Mouse (Mus musculus) brain, embryonic 18.5 days (tissue): ENCODE data around the gene Psmc3.

ENCODE experiments used
- DNase-seq: peaks from one replicate; pipeline ENCODE4 v3.0.0-alpha.2; 2012; ENCODE audit warnings: low read depth, low spot score

The Psmc3 gene

DNA sequence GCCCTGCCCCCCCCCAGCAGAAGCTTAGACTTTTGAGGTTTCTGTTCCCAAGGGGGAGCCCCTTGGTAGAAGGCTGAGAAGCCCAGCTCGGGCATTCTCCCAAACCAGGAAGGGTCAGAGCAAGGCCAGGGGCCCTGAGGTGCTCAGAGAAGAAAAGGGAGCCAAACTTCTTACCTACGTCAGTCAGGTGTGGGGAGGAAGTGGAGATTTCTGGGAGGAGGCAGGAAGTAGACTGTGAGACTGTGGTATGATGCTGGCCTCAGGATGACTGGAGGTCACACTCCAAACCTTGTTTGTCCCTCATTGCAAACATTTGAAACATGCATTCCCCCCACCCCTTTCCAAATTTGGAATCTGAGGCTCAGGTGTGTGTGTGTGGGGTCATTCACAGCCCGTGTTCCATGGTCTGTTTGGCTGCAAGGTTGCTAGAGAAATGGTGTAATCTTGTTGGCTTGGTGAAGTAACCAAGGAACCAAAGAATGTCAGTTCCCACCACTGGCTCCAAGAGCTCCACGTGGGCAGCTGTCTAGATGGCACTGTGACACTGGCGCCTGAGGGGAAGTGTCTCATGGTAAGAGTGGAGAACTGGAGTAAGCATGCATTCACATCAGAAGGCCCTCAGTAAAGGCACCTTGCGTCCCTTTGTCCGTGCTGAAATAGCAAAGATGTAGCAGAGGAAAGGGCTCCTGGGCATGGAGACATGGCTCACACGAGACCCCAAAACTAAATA lies 27.1 kb downstream of the Psmc3 start:
- DNase-seq, result no peak

DNA sequence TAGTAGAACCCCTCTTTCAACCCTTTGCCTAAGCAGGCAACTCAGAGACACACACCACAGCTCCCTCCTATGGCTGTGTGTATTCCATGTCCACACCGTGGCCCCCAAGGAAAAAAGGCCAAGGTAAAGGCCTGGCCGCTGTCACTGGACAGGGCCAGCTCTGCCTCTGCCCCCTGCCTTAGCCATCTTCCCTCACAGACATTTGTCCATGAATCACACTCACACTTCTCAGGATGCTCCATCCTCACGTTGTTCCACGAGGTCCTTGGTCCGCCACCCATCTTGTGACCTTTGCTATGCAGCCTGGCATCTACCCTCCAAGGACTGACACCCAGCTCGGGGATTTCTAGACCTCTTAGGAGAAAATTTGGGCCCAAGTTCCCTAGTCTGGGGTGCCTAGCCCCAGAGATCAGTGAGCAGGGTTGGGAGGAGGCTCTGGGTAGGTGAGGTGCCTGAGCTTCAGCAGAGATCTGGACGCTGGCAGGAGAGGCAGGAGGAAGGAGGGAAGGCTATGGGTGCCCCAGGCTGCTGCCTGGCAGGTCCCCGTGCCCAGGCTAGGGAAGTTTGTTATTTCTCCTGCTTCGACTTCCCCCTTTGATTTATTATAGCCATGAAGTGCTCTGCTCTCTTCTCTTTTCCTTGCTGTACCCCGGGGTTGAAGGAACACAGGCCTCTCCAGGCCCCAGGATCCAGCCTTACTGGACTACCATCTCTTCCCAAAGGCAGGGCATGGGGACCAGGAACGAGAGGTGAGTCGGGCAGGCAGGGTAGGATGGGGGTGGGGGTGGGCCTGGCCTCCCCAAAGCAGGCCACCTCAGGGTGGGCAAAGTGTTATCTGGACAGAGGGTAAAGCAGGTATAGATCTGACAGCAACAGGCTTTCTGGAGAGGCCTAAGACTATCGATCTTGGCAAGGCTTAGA lies 28.2 kb downstream of the Psmc3 start, which contains the start of gene Spi1:
Spi1 (plus strand) TSS at position 616 of the 921 bp plus-strand sequence.
- DNase-seq, result no peak

DNA sequence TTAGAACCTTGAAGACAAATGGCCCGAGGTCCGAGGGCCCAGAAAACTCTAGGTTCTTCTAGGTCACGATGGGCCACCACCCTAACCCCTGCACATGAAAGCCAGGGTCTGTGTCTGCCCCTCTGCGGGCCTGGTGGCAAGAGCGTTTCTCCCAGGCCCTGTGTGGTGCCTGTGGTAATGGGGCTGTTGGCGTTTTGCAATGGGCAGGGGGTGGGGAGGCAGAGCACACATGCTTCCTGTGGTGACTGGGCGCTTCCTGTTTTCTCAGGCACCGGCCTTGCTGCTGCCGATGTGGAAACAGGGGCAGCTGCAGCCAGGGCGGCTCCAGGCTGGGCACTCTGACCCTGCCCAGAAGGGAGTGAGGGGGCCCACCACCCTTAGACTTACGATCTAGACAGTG lies 29.0 kb downstream of the Psmc3 start:
- no peak for DNase-seq

DNA sequence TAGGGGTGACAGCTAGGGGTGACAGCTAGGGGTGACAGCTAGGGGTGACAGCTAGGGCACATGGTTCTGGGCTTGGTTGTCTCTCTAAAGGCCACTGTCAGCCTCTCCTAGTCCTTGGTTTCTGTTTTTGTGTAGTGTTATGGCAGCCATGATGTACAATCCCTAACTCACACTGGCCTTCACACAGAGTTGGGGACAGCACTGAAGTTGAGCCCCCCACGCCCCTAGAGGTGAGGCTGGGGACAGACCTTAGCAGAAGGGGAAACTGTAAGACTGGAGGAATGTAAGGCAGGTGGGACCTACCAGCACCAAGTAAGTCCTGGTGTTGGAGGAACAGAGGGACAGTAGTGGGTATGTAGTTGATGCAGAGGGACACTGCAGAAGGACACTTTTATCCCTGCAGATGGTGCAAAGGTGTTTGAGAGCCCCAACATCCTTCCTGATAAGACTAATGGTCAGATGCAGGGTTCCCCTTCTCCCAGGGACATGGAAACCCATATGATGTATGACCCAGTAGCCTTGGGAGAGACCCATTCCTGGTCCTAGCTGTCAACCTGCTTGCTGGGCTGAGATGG lies 29.6 kb downstream of the Psmc3 start:
- no peak for DNase-seq

DNA sequence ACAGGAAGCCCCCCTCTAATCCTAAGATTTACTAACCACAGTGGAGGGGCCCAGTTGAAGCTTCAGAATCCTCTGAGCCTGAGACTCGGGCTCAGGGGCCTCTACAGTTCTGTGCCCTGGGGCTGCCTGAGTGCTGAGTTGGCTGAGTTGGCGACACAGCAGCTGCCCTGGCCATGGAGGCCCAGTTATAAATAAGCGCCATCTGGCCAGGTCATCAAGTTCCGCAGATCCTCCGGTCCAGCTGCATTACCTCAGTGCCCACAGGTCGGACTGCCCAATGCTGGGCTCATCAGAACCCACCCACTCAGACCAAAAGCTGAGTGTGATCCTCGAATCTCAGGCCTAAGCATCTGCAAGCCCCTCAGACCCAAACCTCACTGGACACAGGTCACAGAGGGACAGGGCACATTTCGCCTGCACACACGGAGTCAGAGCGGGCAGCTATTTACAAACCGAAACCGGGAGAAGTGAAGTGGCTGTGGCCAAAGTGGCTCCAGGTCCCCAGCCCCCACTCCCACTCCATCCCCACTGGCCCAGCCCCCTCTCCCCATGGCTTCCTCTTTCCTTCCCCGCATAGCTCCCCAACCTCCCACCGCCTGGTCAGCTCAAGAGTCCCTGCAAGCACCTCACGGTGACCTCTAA lies 30.5 kb downstream of the Psmc3 start:
- DNase-seq, result no peak

DNA sequence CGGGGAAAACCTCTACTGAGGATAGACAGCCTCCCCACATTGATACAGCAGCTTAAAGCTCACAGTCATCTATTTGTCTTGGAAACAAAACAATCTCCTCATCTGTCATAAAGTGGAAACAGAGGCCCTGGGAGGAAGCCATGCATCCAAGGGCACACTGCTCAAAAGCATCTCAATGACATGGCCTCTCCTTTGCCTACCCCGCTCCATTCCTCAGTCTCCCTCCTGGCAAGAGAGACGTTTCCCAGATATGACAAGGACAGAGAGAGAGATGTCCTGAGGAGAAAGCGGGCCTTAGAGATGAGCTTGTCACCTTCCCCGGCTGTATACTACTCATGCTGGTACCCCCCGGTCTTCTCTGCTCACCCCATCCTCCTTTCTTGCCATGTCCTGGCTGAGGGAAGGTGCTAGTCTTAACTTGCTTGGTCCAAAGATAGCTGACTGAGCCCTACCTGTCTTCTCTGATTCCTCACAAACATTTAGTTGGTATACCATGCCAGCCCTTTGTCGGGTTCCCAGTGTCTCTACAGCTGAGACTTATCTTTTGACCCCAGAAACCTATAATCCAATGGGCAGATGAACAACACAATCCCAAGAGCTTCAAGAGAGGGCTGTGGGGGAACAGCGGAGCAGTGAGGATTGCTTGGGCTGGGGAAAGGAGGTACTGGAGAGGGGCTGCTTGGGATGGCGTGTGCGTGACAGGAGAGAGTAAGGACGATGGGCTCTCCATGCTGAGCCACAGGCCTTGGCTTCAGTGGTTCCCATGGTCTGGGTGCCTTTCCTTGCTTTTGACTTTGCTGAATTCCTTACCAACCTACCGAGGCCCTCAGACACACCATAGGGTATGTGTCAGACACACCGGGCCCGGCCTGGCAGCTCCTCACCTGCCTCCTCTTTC lies 31.9 kb downstream of the Psmc3 start:
- DNase-seq, result no peak

DNA sequence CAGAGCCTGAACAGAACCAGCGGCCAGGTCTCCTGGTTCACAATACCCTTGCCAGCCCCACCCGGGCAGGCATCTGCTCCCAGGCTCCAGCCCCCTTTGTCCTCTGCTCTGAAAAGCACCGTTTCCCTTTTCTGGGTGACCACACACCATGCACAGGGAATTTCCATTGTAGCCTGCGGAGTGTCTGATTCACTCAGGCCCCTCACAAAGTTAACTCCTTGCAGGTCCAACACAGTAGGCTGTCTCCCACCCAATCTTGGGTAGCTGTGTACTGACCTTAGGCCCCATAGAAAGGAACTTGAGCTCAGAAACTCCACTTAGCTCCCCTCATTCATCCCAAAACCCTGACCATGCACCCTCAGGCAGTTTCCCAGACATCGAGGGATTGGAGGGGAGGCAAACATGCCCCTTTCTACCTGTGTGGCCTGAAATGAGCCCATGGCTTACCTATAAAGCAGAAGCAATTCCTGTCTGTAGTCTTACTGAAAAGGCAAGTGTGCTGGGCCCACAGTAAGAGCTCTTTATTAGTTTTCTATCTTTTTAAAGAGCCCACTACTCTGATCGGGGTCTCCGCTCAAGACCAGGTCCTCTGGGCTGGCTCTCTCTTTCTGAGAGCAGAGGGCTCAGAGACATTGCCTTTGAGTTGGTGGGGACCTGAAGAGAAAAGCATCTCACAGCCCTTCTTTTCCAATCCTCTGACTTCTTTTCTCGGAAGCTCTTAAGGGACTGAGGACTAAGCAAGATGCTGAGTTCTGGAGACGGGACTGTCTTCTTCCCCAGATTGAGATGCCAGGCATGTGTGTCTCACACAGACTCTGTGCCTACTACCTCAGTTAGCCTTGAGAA lies 32.8 kb downstream of the Psmc3 start:
- no peak for DNase-seq

DNA sequence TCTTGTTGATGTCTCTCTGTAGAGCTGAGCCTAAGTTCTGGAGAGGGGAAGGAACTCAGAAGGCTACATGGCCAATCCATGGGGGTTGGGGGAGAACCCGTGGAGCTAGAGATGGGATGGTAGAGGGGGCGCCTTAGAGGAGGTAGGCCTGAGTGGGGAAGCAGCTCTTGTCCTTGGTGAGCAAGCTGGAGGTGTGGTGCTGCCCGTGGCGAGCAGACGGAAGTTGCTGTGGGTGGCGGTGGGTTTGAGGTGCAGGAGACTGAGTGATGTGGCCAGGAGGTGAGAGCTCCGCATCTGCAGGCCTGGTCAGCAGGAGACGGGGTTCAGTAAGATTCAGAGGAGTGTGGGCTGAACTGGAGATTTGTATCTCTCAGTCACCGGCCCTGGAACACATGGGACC lies 33.6 kb downstream of the Psmc3 start:
- no peak for DNase-seq

DNA sequence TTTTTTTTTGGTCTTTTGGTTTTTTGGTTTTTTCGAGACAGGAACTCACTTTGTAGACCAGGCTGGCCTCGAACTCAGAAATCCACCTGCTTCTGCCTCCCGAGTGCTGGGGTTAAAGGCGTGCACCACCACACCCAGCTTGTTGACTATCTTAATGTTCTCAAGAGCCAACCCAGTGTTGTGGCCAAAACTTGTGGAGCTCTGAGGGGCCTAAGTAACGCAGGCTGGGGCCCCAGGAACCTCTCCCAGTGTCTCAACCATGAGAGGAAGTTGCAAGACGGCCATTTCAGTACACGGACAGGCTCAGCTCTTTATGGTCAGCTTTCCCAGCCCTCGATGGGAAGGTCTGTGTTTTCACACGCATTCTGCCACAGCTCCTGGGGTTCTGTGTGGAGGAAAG lies 35.2 kb downstream of the Psmc3 start:
- no peak for DNase-seq

DNA sequence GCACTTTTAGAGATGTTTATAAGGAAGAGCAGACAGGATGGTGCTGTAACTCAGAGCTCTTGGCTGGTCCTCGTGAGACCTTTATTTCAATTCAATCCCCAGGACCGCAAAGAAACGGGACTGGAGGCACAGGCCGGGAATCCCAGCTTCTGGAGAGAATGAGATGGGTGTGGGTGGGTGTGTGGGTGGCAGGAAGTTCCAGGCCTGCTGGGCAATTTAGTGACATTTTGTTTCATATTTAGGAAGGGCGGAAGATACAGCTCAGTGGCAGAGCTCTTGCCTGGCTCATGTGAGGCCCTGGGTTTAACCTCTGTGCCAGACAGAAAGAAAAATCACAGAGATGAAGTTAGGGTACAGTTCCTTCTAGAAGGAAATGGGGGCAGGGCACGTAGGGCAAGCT lies 36.4 kb downstream of the Psmc3 start:
- DNase-seq, result no peak

DNA sequence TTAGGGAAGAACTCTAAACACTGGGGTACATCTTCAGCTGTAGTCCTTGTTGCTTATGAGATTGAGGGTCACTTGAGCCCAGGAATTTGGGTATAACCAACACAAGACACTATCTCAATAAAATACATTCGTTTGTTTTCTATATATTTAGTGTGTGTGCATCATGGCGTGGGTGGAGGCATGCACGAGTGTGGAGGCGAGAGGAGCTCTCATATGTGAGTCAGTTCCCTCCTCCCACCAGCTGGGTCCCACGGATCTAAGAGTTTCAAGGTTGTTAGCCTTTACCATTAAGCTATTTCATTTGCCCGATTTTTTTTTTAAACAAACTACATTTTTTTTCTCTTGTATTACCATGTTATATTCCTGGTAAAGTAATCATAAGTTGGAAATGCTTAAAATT lies 37.0 kb downstream of the Psmc3 start:
- no peak for DNase-seq

DNA sequence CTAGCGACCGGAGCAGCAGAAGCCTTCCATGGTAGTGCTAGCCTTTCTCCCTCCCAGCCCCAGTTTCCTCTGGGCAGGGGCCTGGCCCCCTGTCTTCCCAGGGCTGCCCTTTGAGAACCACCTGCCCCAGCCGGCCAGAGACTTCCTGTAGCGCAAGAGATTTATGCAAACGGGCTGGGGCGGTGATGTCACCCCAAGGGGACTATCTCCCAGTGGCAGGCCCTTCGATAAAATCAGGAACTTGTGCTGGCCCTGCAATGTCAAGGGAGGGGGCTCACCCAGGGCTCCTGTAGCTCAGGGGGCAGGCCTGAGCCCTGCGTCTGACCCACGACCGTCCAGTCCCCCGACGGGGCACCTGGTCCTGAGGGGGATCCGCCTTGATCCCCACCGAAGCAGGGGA lies 42.7 kb downstream of the Psmc3 start:
- DNase-seq, result no peak

DNA sequence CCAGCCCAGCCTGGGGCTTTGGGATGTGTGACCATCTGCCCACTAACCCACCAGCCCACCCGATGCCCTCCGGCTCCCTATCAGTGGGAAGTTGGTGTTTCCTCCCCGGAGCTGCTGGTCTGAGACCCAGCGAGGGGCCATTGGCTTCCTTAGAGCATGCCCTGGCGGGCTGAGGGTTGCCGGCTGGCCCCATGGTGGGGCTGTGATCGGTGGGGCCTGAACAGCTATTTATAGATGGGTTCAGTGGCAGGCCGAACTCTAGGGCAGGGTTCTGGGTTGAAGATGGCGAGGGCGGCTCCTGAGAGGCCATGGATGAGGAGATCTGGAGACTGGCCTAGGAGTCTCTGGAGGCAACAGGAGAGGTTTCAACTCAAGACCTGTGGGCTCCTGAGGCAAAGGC lies 43.2 kb downstream of the Psmc3 start:
- no peak for DNase-seq

DNA sequence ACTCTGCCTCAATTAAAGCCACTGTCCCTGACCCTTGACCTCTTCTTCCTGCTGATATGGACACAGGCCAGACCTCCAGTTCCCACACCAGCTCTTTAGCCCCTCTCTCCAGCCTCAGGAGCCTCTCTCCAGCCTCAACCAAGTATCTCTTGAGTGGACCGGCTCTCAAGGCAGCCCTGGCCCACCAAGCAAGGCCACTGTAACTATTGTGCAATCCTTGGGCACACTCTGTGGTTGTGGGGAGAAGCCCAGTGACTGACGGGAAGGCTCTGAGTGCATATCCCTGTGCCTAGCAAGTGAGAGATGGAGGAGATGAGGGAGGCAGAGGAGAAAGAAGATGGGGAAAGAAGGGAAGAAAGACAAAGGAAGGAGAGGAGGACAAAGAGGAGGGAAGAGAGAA lies 44.3 kb downstream of the Psmc3 start:
- no peak for DNase-seq

DNA sequence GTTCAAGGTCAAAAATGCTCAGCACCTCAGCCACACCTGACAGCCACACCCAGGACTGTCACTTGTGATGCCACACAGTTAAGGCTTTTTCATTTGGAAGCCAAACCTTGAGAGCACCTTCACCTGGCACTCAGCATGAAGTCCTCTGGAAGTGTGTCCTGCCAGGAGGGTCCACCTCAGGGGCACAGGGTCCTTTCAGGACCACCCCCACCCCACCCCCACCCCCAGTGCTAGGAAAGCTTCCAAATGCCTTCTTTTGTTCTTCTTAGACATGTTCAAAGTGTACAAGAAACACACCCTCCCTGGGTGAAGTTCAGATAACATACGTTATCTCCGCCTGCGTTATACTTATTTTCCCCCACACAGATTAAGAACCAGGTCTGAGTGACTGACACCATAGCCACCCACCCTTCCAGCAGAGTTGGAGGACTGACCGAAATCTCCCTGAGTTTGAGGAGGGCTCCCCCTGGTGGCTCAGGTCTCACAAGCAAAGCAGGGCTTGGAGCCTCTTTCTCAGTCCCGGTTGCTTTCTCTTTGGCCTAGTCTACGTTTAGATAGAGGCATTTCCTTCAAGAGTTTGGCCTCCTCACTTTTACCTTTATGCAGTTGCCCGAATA lies 47.4 kb downstream of the Psmc3 start:
- DNase-seq, result peak; percentile 52

DNA sequence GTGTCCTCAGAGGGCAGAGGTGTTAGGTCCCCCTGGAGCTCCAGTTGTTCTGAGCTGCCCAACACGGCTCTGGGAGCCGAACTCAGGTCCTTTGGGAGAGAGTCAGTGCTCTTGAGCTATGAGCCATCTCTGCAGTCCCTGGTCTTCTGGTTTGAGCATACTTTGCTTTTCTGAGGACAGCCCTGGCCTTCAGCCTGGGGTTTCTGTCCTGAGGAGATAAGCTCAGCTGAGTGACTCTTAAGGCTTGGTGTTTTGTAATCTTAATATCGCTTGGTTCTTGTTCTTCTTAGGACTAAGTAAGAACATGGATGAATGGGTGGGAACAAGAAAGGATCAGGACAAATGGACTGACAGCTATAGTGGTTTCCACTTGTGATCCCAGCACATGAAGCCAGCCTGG lies 54.3 kb downstream of the Psmc3 start:
- DNase-seq, result no peak

DNA sequence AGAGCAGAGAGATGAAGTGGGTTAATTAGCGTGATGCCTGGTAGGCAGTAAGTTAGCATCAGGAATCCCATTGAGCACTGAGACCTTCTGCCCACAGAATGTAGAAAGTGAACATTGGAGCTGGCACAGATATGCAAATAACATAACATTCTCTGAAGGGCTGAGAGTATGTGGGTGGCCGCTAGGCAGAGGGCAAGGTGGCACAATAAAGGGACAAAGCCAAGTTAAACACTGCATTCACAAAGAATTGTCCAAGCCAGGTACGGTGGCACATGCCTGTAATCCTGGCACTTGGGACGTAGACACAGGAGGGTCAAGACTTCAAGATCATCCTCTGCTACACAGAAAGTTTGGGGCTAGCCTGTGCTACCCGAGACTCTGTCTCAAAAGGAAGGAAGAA lies 55.4 kb downstream of the Psmc3 start:
- DNase-seq, result no peak

DNA sequence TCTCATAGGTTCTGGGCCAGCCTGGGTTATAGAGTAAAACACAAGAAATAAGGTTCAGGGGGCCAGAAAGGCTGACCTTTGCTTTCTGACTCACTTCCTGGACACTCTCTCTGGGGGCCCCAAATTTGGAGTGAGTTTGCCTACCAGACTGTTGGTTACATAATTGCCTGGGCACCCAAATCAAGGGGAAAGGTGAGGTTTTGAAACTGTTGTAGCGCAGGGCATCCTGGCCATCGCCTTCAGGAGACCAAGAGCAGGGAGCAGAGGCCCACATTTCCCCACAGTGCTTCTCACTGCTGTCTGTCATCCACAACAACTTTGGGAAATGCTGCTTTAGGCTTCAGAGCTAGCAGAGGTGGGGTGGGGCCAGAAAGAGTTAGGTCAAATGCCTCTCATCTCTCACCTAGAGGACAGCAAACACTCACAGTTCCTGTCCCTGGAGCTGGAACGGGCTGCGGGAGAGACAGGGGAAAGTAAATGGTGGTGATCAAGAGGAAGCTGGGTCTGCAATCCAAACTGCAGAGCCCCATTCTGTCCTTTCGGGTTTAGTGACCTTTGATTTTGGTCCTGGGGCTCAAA lies 56.1 kb downstream of the Psmc3 start:
- DNase-seq, result no peak

DNA sequence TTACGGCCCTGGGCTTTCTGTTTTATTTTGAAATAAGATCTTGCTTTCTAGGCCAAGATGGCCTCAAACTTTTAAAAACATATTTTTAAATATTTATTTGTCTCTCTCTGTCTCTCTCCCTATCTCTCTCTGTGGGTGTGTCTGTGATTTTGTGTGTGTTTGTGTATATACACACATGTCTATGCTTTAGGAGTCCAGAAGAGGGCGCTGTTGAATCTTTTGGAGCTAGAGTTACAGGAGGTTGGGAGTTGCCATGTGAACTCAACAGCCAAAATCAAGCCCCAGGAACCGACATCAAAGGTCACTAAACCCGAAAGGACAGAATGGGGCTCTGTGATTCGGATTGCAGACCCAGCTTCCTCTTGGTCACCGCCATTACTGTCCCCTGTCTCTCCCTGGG lies 56.6 kb downstream of the Psmc3 start:
- DNase-seq, result no peak
